Mouse (Mus musculus): Measurements from ENCODE around the gene Atp5h.

- TF ChIP-seq TAL1 (IDR thresholded peaks at IDR 0.05; ENCODE audit: low read length) (no peak), GATA1 (IDR thresholded peaks at IDR 0.05; ENCODE audit: low read length) (no peak)
Observed at GRCm38 (mm10) chr11:115439326-115439725, 19.6 kb upstream of the Atp5h start.

Measured in erythroblast, embryonic 14.5 days (primary cell).